In genomic region chr5:129602071-129602487, GRCm38 (mm10) we compare ENCODE assay signal across 10 mouse cellular contexts. TPM values are rescaled to one million over a fixed set of nuclear protein-coding genes. Genes with fewer than 3 reads are reported as not detected.
A peak's percentile ranks its signal among the peaks of the same experiment; 100 is the strongest.
DNase-seq lines count a peak whose midpoint lies in the region; ATAC-seq and TF ChIP-seq lines count a peak whose summit lies in the region.
"Had no signal": no experiment of that assay in that cellular context is flagged by ENCODE, and none has a peak within 500 bp of the region (broad histone marks: within the 10 kb centered on the region; RNA-seq: fewer than 3 reads in every experiment).

No protein-coding gene starts in this region.

- no peaks in the 10 kb centered on the region for H3K4me1 ChIP-seq in heart, adult 2 months (ENCODE audit: control insufficient read depth, insufficient read depth, low read length)
- H3K4me1 ChIP-seq in kidney, postnatal 0 days (replicated peaks; ENCODE audit: insufficient read depth, low read length) = no peaks in the 10 kb centered on the region
- H3K4me1 ChIP-seq: stomach, embryonic 15.5 days had no signal

- ATAC-seq in kidney, postnatal 0 days (replicated peaks; ENCODE audit: low FRiP score, low read depth) = 0 out of 2 replicates have a peak, but pooled peaks have one; percentile 59
- no peak for ATAC-seq in cerebellum, adult (ENCODE audit: insufficient number of reproducible peaks, low FRiP score, low TSS enrichment)

- TF ChIP-seq CTCF in heart, adult 2 months (IDR thresholded peaks at IDR 0.05) = peak; percentile 55
- TF ChIP-seq CTCF in kidney, postnatal 0 days (IDR thresholded peaks at IDR 0.05; ENCODE audit: low read depth) = peak; percentile 64

- WGBS in heart, adult 2 months = 46% methylated on average over 16 of the region's 16 CpGs
- 48% methylated on average over 16 of the region's 16 CpGs for WGBS in kidney, postnatal 0 days

- H3K27me3 ChIP-seq in heart, adult 2 months (ENCODE audit: control insufficient read depth, insufficient read depth, low read length) = no peaks in the 10 kb centered on the region
- no peaks in the 10 kb centered on the region for H3K27me3 ChIP-seq in kidney, postnatal 0 days (ENCODE audit: insufficient read depth, low read length)
- H3K27me3 ChIP-seq: stomach, embryonic 15.5 days had no signal

- no peak for TF ChIP-seq EP300 in heart, adult 2 months (IDR thresholded peaks at IDR 0.05; ENCODE audit: insufficient read depth, low read depth, low read length)

- TF ChIP-seq POLR2A in heart, adult 2 months (IDR thresholded peaks at IDR 0.05; ENCODE audit: insufficient read depth, low read depth, low read length) = no peak

- no peak overlapping the region for H3K4me3 ChIP-seq in heart, adult 2 months
- no peak overlapping the region for H3K4me3 ChIP-seq in kidney, postnatal 0 days (replicated peaks; ENCODE audit: low read depth, low read length)
- H3K4me3 ChIP-seq: stomach, embryonic 15.5 days had no signal

- H3K79me2 ChIP-seq in heart, adult 2 months (replicated peaks; ENCODE audit: control insufficient read depth, insufficient read depth, low read length) = no peaks in the 10 kb centered on the region

- no peak overlapping the region for H3K27ac ChIP-seq in heart, adult 2 months
- H3K27ac ChIP-seq in kidney, postnatal 0 days = no peak overlapping the region
- H3K27ac ChIP-seq: macrophage; stomach, embryonic 15.5 days had no signal

- no peak for DNase-seq in heart, adult 2 months
- no peak for DNase-seq in heart, postnatal 25 days (ENCODE audit: low spot score)
- DNase-seq in urinary bladder, postnatal 14 days (ENCODE audit: low spot score) = peak; percentile 23
- no peak for DNase-seq in urinary bladder, postnatal 10 days (ENCODE audit: low spot score)
- peak; percentile 8 for DNase-seq in kidney, postnatal 0 days (ENCODE audit: low spot score)
- peak; percentile 48 for DNase-seq in testis, postnatal 14 days (ENCODE audit: low spot score)
- no peak for DNase-seq in layer of hippocampus, postnatal 36 days

- no peaks in the 10 kb centered on the region for H3K9me3 ChIP-seq in kidney, postnatal 0 days (replicated peaks; ENCODE audit: low read length)
- H3K9me3 ChIP-seq: stomach, embryonic 15.5 days had no signal

- intact Hi-C loops in heart, adult 2 months (cut with DNase I) = no loop called here
- intact Hi-C loops in heart, postnatal 25 days (cut with DNase I) = no loop called here

- H3K9ac ChIP-seq in heart, adult 2 months (ENCODE audit: low read depth, low read length) = no peak overlapping the region
- H3K9ac ChIP-seq in kidney, postnatal 0 days (ENCODE audit: low read depth, low read length) = no peak overlapping the region
- H3K9ac ChIP-seq: stomach, embryonic 15.5 days had no signal

- no peaks in the 10 kb centered on the region for H3K36me3 ChIP-seq in heart, adult 2 months (ENCODE audit: control insufficient read depth, insufficient read depth, low read length)
- H3K36me3 ChIP-seq in kidney, postnatal 0 days (ENCODE audit: insufficient read depth, low read length) = no peaks in the 10 kb centered on the region
- H3K36me3 ChIP-seq: stomach, embryonic 15.5 days had no signal

- no peak overlapping the region for H3K4me2 ChIP-seq in kidney, postnatal 0 days (ENCODE audit: low read length)
- H3K4me2 ChIP-seq: stomach, embryonic 15.5 days had no signal

RNA-seq across cellular contexts. Expression of gene Mmp17, which starts 18.1 kb away (rescaled TPM):
- 1 to 10 TPM; 1.0 to 1.4 TPM for total RNA-seq in heart, adult 2 months (2021)
- 1.4 and 1.5 TPM in 2 replicates for polyA plus RNA-seq in heart, adult 2 months (2012; rRNA removed)
- total RNA-seq in heart, postnatal 25 days (2021) = 1 to 10 TPM in 1 of 2 experiments, under 1 TPM in 1; 0.98 to 1.2 TPM
- 1.5 and 2.0 TPM in 2 replicates for polyA plus RNA-seq in kidney, postnatal 0 days (2015; fragmentation: Nextera tagmentation; extraction: Ambion mirVana)
- total RNA-seq in layer of hippocampus, postnatal 36 days (2021) = 100 to 1,000 TPM; 128 to 136 TPM
- polyA plus RNA-seq: macrophage had no signal

Comparison
In these comparisons a context has a peak if more than half of its experiments do, and no peak if none do; other contexts are left out.
1. DNase-seq: peak in urinary bladder, postnatal 14 days (single experiment), kidney, postnatal 0 days (single experiment) and testis, postnatal 14 days (single experiment); none in heart, adult 2 months (0 of 2), heart, postnatal 25 days (single experiment), urinary bladder, postnatal 10 days (single experiment) and layer of hippocampus, postnatal 36 days (0 of 2).
2. RNA of gene Mmp17, which starts 18.1 kb away (total RNA-seq): 128 to 136 TPM in layer of hippocampus, postnatal 36 days; 1.0 to 1.4 TPM in heart, adult 2 months and 0.98 to 1.2 TPM in heart, postnatal 25 days; every median in the first group is over 10 times any median in the second.